Mouse (Mus musculus) heart, postnatal 0 days (tissue): Measurements from ENCODE around the gene Nipal1.

Source experiments
- CTCF ChIP-seq: IDR thresholded peaks from 2 replicates; pipeline ENCODE4 v1.5.1; 2016; ENCODE audit warnings: antibody characterized with exemption, control low read depth, low read depth
- EP300 ChIP-seq: IDR thresholded peaks from 2 replicates; pipeline ENCODE4 v1.6.1; 2016; ENCODE audit warnings: antibody characterized with exemption, low read depth

GRCm38 (mm10) chr5:72643655-72644054 lies 3.9 kb upstream of the Nipal1 start:
- TF ChIP-seq CTCF = no peak
- no peak for TF ChIP-seq EP300
